Mouse (Mus musculus): ENCODE results near the gene Actbl2. TPM values are rescaled to one million over a fixed set of nuclear protein-coding genes. Genes with fewer than 3 reads are reported as not detected.

Actbl2 gene
- polyA plus RNA-seq, 1 experiment from 2014 or later: not detected

- no peak overlapping the region for H3K27ac ChIP-seq
- H3K4me1 ChIP-seq: no peaks in the 10 kb centered on the region
- WGBS: 80% methylated on average over 5 of the region's 5 CpGs
- H3K4me2 ChIP-seq: no peak overlapping the region
- no peaks in the 10 kb centered on the region for H3K27me3 ChIP-seq
- H3K4me3 ChIP-seq: no peak overlapping the region
- H3K36me3 ChIP-seq: no peaks in the 10 kb centered on the region
- H3K9me3 ChIP-seq: no peaks in the 10 kb centered on the region
- no peak overlapping the region for H3K9ac ChIP-seq
- no peak for ATAC-seq (ENCODE audit: insufficient number of reproducible peaks, low FRiP score, low TSS enrichment, low read depth)
Observed at GRCm38 (mm10) chr13:111251795-111252194, 3.0 kb upstream of the Actbl2 start.

DNA sequence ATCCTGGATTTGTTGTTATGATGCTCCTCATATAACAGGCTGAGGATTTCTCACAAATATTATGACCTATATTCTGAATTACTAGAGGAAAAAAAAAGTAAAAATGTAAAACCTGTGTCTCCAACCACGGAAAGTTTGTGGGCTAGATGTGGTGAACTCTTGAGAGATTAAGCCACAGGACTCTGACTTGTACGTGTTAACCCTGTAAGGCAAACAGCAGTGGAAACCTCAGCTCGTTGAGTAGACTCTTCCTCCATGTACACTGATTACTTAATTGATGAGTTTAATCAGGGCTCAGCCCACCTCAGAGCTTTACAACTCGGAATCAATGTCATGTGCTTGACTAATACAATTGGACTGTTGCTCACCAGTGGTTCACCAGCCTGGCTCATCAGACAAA is 3.2 kb downstream of the Actbl2 start:
- Histone ChIP-seq H3K27me3 (no peaks in the 10 kb centered on the region), H3K27ac (no peak overlapping the region), H3K4me3 (no peak overlapping the region), H3K4me2 (no peak overlapping the region), H3K9ac (no peak overlapping the region), H3K36me3 (no peaks in the 10 kb centered on the region), H3K4me1 (peaks cover 2% of the 10 kb centered on the region; the same call in 1 of the 2 replicates), H3K9me3 (no peaks in the 10 kb centered on the region)
- WGBS: 67% methylated on average over 4 of the region's 4 CpGs
- ATAC-seq (ENCODE audit: insufficient number of reproducible peaks, low FRiP score, low TSS enrichment, low read depth): no peak

- no peak overlapping the region for H3K27ac ChIP-seq
- H3K9me3 ChIP-seq: no peaks in the 10 kb centered on the region
- H3K36me3 ChIP-seq: no peaks in the 10 kb centered on the region
- H3K4me2 ChIP-seq: no peak overlapping the region
- ATAC-seq (ENCODE audit: insufficient number of reproducible peaks, low FRiP score, low TSS enrichment, low read depth): no peak
- H3K27me3 ChIP-seq: no peaks in the 10 kb centered on the region
- H3K9ac ChIP-seq: no peak overlapping the region
- H3K4me1 ChIP-seq: peaks cover 2% of the 10 kb centered on the region; the same call in 1 of the 2 replicates
- WGBS: 85% methylated on average over 11 of the region's 11 CpGs
- no peak overlapping the region for H3K4me3 ChIP-seq
Observed at GRCm38 (mm10) chr13:111258424-111259092, 3.7 kb downstream of the Actbl2 start.

DNA sequence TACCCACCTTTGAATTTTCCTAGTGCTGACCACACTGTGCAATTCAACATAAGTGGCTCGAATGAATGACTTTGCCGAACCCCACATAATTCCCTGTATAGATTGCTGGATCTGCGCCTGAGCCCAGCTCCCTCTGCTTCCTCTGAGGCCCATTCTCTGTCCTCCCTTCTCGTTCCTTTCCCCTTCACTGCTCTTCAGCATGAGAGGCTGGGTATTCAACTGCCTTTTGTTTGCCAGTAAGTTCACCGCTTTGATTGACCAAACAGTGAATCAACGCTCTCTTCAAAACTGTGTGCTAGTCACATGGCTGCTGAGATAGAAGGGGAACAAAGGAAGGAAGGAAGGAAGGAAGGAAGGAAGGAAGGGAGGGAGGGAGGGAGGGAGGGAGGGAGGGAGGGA is 4.3 kb downstream of the Actbl2 start:
- ATAC-seq (ENCODE audit: insufficient number of reproducible peaks, low FRiP score, low TSS enrichment, low read depth): no peak
- peaks cover 5% of the 10 kb centered on the region; the same call in 1 of the 2 replicates for H3K4me1 ChIP-seq
- H3K27ac ChIP-seq: no peak overlapping the region
- no peaks in the 10 kb centered on the region for H3K27me3 ChIP-seq
- no peak overlapping the region for H3K9ac ChIP-seq
- no peaks in the 10 kb centered on the region for H3K36me3 ChIP-seq
- no peak overlapping the region for H3K4me3 ChIP-seq
- no peak overlapping the region for H3K4me2 ChIP-seq
- H3K9me3 ChIP-seq: no peaks in the 10 kb centered on the region
- 78% methylated on average over 6 of the region's 6 CpGs for WGBS

- Histone ChIP-seq H3K9ac (no peak overlapping the region), H3K27ac (no peak overlapping the region), H3K4me3 (no peak overlapping the region), H3K4me1 (peaks cover 5% of the 10 kb centered on the region; the same call in 1 of the 2 replicates), H3K4me2 (no peak overlapping the region), H3K36me3 (no peaks in the 10 kb centered on the region), H3K27me3 (no peaks in the 10 kb centered on the region), H3K9me3 (no peaks in the 10 kb centered on the region)
- WGBS: 18% methylated on average over 7 of the region's 7 CpGs
- no peak for ATAC-seq (ENCODE audit: insufficient number of reproducible peaks, low FRiP score, low TSS enrichment, low read depth)
Observed at GRCm38 (mm10) chr13:111259711-111260110, 4.9 kb downstream of the Actbl2 start.

- Histone ChIP-seq H3K9ac (no peak overlapping the region), H3K4me2 (no peak overlapping the region), H3K36me3 (no peaks in the 10 kb centered on the region), H3K4me1 (peaks cover 5% of the 10 kb centered on the region; the same call in 1 of the 2 replicates), H3K27me3 (no peaks in the 10 kb centered on the region), H3K9me3 (no peaks in the 10 kb centered on the region), H3K27ac (no peak overlapping the region), H3K4me3 (no peak overlapping the region)
- WGBS: 74% methylated on average over 2 of the region's 2 CpGs
- ATAC-seq (ENCODE audit: insufficient number of reproducible peaks, low FRiP score, low TSS enrichment, low read depth): no peak
Observed at GRCm38 (mm10) chr13:111263186-111263585, 8.4 kb downstream of the Actbl2 start.

- H3K27ac ChIP-seq: peak overlapping the region; percentile 23; the same call in 1 of the 2 replicates
- ATAC-seq (ENCODE audit: insufficient number of reproducible peaks, low FRiP score, low TSS enrichment, low read depth): no peak
- no peaks in the 10 kb centered on the region for H3K9me3 ChIP-seq
- no peaks in the 10 kb centered on the region for H3K36me3 ChIP-seq
- 86% methylated on average over 3 of the region's 3 CpGs for WGBS
- no peak overlapping the region for H3K4me3 ChIP-seq
- peaks cover 5% of the 10 kb centered on the region; the same call in 1 of the 2 replicates for H3K4me1 ChIP-seq
- H3K4me2 ChIP-seq: no peak overlapping the region
- H3K27me3 ChIP-seq: no peaks in the 10 kb centered on the region
- H3K9ac ChIP-seq: no peak overlapping the region
Observed at GRCm38 (mm10) chr13:111263758-111264157, 8.9 kb downstream of the Actbl2 start.

DNA sequence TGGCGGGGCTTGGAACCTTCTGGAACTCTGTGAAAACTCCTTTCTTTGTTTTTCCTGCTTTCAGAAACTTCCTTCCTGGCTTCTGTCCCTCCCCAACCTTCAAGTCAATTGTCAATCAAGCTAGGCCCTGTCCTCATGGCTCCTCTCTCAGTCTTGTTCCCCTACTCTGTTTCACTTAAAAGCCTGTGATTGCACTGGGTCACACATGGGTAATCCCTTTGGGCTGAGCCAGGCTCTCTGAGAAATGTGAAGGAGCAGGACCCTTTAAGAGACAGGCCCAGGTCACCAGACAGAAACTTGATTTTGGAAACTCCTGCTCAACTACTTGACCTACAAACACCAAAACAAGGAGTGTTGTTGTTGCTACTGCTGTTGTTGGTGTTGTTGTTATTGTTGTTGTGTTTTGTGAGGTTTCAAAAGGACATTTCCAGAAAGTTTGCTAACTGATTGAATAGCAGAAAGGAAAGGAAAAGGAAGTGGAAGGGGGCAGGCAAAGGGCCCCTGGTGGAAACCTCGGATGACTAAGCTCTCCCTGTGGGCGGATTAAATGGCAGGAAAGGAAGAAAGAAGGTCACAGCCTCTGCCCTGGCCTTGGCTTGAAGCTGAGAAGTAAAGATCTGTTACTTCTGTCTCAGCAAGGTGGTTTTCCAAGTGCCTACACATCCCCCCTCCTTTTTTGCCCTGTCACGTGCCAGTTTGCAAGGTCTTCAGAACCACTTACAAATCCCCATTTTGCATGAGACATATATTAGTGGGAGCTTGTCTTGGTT is 10.6 kb downstream of the Actbl2 start:
- WGBS: 65% methylated on average over 4 of the region's 4 CpGs
- H3K4me1 ChIP-seq: 0 out of 2 replicates have a peak, but pooled peaks cover 3% of the 10 kb centered on the region
- no peaks in the 10 kb centered on the region for H3K9me3 ChIP-seq
- no peak overlapping the region for H3K4me3 ChIP-seq
- H3K36me3 ChIP-seq: no peaks in the 10 kb centered on the region
- H3K27ac ChIP-seq: no peak overlapping the region
- H3K9ac ChIP-seq: no peak overlapping the region
- no peak overlapping the region for H3K4me2 ChIP-seq
- ATAC-seq (ENCODE audit: insufficient number of reproducible peaks, low FRiP score, low TSS enrichment, low read depth): no peak
- H3K27me3 ChIP-seq: no peaks in the 10 kb centered on the region

GRCm38 (mm10) chr13:111266855-111267254 is 12.0 kb downstream of the Actbl2 start:
- H3K9me3 ChIP-seq: no peaks in the 10 kb centered on the region
- no peak overlapping the region for H3K4me3 ChIP-seq
- 0 out of 2 replicates have a peak, but pooled peaks cover 3% of the 10 kb centered on the region for H3K4me1 ChIP-seq
- 61% methylated on average over 5 of the region's 5 CpGs for WGBS
- no peaks in the 10 kb centered on the region for H3K27me3 ChIP-seq
- no peak overlapping the region for H3K4me2 ChIP-seq
- H3K9ac ChIP-seq: no peak overlapping the region
- no peaks in the 10 kb centered on the region for H3K36me3 ChIP-seq
- ATAC-seq (ENCODE audit: insufficient number of reproducible peaks, low FRiP score, low TSS enrichment, low read depth): no peak
- no peak overlapping the region; the same call in 1 of the 2 replicates for H3K27ac ChIP-seq

- H3K9ac ChIP-seq: no peak overlapping the region
- H3K4me1 ChIP-seq: no peaks in the 10 kb centered on the region
- H3K4me2 ChIP-seq: no peak overlapping the region
- 64% methylated on average over 5 of the region's 5 CpGs for WGBS
- H3K4me3 ChIP-seq: no peak overlapping the region
- no peak overlapping the region for H3K27ac ChIP-seq
- no peaks in the 10 kb centered on the region for H3K36me3 ChIP-seq
- ATAC-seq (ENCODE audit: insufficient number of reproducible peaks, low FRiP score, low TSS enrichment, low read depth): no peak
- no peaks in the 10 kb centered on the region for H3K27me3 ChIP-seq
- H3K9me3 ChIP-seq: no peaks in the 10 kb centered on the region
Observed at GRCm38 (mm10) chr13:111268992-111269391, 14.2 kb downstream of the Actbl2 start.

DNA sequence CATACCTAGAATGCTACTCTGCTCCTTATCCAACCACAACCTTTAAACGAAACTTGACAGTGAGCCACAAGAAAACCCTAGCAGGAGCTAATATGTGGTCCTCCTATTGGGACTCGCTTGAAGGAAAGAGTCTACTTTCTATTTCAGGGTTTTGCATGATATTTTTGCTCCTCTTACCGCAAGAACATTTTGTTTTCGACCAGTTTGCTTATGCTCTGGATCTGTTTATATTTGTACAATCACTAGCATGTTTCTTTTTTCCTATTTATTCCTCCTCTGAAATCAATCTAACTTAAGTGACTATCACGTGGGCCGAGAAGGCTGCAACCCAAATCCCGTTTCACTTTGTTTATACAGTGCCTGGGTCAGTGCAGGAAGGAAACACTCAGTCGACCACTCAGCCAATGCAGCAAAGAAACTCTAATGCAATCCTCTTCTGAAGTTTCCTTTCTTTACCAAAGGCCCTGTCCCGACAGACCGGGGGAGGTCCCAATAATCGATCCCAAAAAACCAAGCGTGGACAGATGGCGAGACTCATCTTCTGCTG is 15.0 kb downstream of the Actbl2 start:
- no peak overlapping the region for H3K4me3 ChIP-seq
- H3K27me3 ChIP-seq: no peaks in the 10 kb centered on the region
- WGBS: 74% methylated on average over 13 of the region's 13 CpGs
- H3K4me1 ChIP-seq: no peaks in the 10 kb centered on the region
- no peak for ATAC-seq (ENCODE audit: insufficient number of reproducible peaks, low FRiP score, low TSS enrichment, low read depth)
- no peak overlapping the region for H3K9ac ChIP-seq
- no peak overlapping the region for H3K27ac ChIP-seq
- H3K4me2 ChIP-seq: no peak overlapping the region
- H3K9me3 ChIP-seq: no peaks in the 10 kb centered on the region
- H3K36me3 ChIP-seq: no peaks in the 10 kb centered on the region

- Histone ChIP-seq H3K9me3 (no peaks in the 10 kb centered on the region), H3K4me2 (no peak overlapping the region), H3K27ac (no peak overlapping the region), H3K36me3 (no peaks in the 10 kb centered on the region), H3K9ac (no peak overlapping the region), H3K27me3 (no peaks in the 10 kb centered on the region), H3K4me3 (no peak overlapping the region), H3K4me1 (no peaks in the 10 kb centered on the region)
- ATAC-seq (ENCODE audit: insufficient number of reproducible peaks, low FRiP score, low TSS enrichment, low read depth): no peak
- WGBS: 72% methylated on average over 8 of the region's 8 CpGs
Observed at GRCm38 (mm10) chr13:111271868-111272267, 17.1 kb downstream of the Actbl2 start.
